Mouse (Mus musculus) olfactory bulb, adult 2 months (tissue): ENCODE results near the gene 2610042L04Rik.
"Not testable (repeated sequence)": the region's sequence is repeated elsewhere in the genome, so short reads cannot be mapped to it uniquely, and the experiment has no call there.

ENCODE experiments used
- CTCF ChIP-seq: fragments of 200-500 bp; IDR thresholded peaks from 2 replicates; pipeline ENCODE4 v1.5.1; 2012; ENCODE audit warnings: low read depth, mild to moderate bottlenecking, low read length, moderate library complexity; ENCODE audit not compliant: insufficient read depth
- POLR2A ChIP-seq: fragments of 200-500 bp; IDR thresholded peaks from 2 replicates; pipeline ENCODE4 v1.6.1; 2012; ENCODE audit warnings: mild to moderate bottlenecking, low read depth, low read length, moderate library complexity; ENCODE audit not compliant: insufficient read depth

DNA sequence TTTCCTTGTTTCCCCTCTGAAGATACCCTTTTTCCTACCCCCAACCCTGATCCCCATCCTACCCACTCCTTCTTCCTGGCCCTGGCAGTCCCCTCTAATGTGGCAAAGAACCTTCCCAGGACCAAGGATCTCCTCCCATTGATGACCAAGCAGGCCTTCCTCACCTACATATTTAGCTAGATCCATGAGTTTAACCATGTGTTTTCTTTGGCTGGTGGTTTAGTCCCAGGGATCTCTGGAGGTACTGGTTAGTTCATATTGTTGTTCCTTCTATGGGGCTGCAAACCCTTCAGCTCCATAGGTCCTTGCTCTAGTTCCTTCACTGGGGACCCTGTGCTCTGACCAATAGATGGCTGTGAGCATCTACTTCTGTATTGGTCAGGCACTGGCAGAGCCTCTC, 43.3 kb downstream of the 2610042L04Rik start:
- TF ChIP-seq POLR2A, CTCF: not testable (repeated sequence)
